Mouse (Mus musculus) adrenal gland, postnatal 36 days (tissue): ENCODE results near the gene Pdzrn3. TPM values are rescaled to one million over a fixed set of nuclear protein-coding genes. Genes with fewer than 3 reads are reported as not detected.

Experiments
- DNase-seq, 2 experiments: peaks; one replicate each; pipeline ENCODE4 v3.0.0; 2021; ENCODE audit warnings: mixed read lengths in 1 of 2
- total RNA-seq, 2 experiments: library from RNA; stranded (reverse); gene quantifications; 2 replicates each; pipeline ENCODE4 v1.2.3; 2021

The Pdzrn3 gene
- total RNA-seq, 2 experiments from 2014 or later = 19.1 to 25.7 TPM

GRCm38 (mm10) chr6:101257418-101257817 lies 120.3 kb downstream of the Pdzrn3 start:
- peak; percentile 49 to 64 for DNase-seq

DNA sequence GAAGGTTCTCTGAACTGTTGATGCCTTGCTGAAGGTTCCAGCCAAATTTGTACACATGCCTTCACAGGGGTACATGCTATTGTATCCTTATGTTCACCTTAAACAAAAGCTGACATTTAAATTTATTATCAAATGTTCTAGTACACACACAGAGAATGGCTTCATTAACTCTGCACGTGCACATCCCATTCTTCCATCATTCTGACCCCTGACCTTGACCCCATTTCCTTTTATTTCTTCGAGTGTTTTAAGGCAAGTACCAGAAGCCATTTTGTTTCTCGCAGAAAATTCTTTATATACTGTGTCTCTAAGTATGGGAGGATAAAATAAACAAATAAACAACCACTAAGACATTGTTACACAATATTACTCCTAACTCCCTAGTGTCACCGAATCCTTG lies 123.0 kb downstream of the Pdzrn3 start:
- DNase-seq = no peak

- no peak for DNase-seq
Measured at GRCm38 (mm10) chr6:101251916-101252603, 125.6 kb downstream of the Pdzrn3 start.

- peak; percentile 49 to 59 for DNase-seq
Measured at GRCm38 (mm10) chr6:101251160-101251559, 126.5 kb downstream of the Pdzrn3 start.

GRCm38 (mm10) chr6:101246137-101246536 lies 131.6 kb downstream of the Pdzrn3 start:
- DNase-seq = no peak

DNA sequence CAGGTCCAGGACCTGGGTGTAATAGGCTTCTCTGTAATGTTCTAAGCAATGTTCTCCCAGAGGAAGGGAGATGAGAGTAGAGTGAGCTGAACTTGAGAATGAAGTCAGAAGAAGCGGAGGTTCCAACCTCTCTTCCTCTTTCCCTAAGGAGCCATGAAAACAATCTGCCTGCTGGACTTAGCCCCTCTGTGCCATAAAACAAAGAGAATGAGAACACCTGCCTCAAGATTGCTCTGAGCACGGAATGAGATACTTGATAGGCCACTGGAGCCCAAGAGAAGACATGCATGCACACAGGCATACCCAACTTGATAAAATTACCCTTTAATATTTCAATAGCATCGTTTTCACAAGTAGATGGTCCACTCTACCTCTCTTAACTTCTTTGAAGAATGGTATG lies 133.3 kb downstream of the Pdzrn3 start:
- DNase-seq = no peak

DNA sequence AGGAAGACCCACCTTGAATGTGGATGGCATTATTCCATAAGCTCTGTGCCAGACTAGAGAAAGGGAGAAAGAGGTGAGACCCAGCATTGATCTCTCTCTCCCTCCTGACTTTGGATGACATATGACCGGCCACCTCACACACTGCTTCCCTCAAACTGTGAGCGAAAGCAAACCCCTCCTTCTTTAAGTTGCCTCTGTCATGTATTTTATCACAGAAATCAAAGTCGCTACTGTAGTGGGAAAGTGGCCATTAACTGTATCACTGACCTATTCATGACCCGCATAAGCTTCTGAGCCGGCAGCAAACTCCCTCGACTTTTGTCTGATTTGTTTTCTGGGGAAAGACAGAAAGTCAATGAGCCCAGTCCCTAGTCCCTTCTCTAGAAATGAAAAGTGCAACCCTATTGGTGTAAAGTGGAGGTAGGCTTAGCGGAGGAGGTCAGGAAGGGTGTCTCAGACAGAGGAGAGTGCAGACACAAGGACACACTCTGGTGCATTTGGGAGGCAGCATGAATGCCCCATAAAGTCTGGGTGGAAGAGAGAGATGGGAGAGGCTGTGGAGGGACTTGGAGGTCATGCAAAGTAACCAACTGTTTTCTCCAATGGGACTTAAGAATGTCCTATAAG lies 134.4 kb downstream of the Pdzrn3 start:
- DNase-seq = no peak

GRCm38 (mm10) chr6:101236641-101237246 lies 141.0 kb downstream of the Pdzrn3 start:
- DNase-seq = no peak

GRCm38 (mm10) chr6:101236230-101236629 lies 141.5 kb downstream of the Pdzrn3 start:
- no peak for DNase-seq

DNA sequence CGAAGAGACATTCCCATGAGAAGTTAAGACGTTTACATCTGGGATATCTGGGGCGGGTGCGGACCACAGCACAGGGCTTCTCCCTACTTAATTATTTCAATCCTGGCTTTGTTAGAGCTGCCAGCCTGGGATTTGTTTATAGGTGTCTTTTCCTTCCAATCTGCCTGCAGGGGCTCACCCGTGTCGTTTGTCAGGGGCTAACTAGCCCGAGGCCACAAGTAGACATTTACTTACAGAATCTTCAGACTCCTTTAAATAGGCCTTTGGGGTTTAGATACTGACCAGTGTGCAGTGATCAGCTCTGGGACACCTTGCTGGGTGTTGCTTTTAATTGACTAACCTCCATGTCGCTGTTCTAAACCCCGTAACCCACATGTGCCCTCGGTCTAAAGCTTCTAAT lies 143.3 kb downstream of the Pdzrn3 start:
- DNase-seq = no peak

GRCm38 (mm10) chr6:101233680-101234079 lies 144.0 kb downstream of the Pdzrn3 start:
- no peak for DNase-seq

DNA sequence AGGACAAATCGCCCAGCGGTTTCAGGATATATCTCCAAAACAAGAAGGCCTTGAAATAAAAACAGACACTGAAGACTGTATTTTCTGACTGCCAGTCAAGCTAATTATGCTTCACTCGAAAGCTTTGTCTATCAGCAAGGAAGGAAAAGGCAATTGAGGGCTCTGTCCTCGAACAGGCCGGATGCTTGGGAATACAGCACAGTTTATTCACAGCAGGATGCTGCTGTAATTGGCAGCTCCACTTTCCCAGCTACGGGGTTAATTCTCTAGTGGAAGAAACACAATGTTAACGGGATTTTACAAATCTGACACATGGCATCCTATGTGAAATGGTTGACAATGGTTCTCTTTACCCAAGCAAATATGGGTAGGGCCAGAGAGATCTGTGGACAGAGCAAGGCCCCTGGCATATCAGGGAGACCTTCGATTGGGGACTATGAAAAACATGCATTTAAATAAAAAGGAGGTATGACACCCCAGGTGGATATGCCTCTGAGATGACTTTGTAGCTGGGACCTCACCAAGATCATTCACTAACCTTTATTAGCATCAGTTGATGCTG lies 150.3 kb downstream of the Pdzrn3 start:
- DNase-seq = no peak

GRCm38 (mm10) chr6:101220307-101220706 lies 157.4 kb downstream of the Pdzrn3 start:
- no peak for DNase-seq

DNA sequence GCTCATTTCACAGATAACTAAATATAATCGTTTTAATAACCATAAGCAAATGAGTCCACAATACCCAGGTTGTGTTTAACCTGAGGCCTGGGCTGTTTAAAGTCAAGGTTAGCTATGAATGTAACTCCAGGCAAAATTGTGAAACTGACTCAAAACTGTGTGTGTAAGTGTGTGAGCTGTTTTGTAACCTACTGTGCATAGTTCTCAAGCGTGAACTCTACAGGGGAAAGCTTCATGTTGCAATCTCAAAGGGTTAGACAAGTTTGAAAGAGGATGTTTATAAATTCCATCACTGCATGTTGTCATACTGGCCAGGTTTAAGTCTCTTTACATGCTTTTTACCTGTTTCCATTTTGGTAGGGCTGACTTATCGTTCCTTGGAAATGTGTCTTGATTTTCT lies 158.7 kb downstream of the Pdzrn3 start:
- no peak for DNase-seq

- DNase-seq = no peak
Measured at GRCm38 (mm10) chr6:101218197-101218596, 159.5 kb downstream of the Pdzrn3 start.

- no peak for DNase-seq
Measured at GRCm38 (mm10) chr6:101217756-101218155, 159.9 kb downstream of the Pdzrn3 start.

GRCm38 (mm10) chr6:101215436-101215791 lies 162.3 kb downstream of the Pdzrn3 start:
- DNase-seq = no peak

- DNase-seq = no peak
Measured at GRCm38 (mm10) chr6:101214734-101215435, 162.8 kb downstream of the Pdzrn3 start.

- no peak for DNase-seq
Measured at GRCm38 (mm10) chr6:101213066-101213465, 164.6 kb downstream of the Pdzrn3 start.

GRCm38 (mm10) chr6:101212086-101212485 lies 165.6 kb downstream of the Pdzrn3 start:
- DNase-seq = no peak

DNA sequence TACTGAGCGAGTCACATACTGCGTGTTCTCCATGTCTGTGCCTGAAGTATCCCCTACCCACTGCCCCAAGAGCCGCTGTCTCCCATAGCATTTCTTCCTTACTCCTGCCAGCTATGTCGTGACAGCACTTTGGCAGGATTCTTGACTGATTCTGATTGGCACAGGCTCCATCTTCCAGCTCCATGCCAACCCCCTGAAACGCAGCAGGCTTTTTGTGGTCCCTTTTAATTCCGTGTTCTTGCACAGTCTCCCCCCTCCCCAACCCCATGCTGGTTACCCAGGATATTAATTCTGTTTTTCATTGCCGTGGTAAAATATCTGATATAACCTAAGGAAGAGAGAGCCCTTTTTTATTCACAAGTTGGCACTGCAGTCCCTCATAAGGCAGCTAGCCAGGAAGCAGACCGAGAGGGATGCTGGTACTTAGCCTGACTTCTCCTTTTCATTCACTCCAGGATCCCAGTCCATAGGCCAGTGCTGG lies 166.3 kb downstream of the Pdzrn3 start:
- no peak for DNase-seq

DNA sequence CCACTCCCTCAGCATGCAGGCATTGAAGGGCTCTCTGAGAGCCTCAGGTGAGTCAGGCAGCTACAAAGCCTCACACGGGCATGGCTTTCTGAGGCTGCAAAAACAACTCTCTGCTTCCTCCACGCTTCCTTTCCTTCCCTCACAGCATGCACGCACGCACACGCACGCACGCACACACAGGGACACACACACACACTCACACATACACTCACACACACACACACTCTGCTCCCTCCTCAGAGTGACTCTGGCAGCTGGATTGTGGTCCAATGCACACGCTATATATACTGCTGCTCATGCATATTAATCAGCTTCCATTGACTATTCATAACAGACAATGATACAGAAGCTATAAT lies 178.8 kb downstream of the Pdzrn3 start:
- DNase-seq = no peak
